Mouse (Mus musculus) urinary bladder, postnatal 4 days (tissue): Measurements from ENCODE around the gene Tnfrsf25.

ENCODE experiments used
- DNase-seq, 2 experiments: peaks; one replicate each; pipeline ENCODE4 v3.0.0; 2021 to 2022; ENCODE audit warnings: low spot score in 2 of 2

Gene Tnfrsf25

DNA sequence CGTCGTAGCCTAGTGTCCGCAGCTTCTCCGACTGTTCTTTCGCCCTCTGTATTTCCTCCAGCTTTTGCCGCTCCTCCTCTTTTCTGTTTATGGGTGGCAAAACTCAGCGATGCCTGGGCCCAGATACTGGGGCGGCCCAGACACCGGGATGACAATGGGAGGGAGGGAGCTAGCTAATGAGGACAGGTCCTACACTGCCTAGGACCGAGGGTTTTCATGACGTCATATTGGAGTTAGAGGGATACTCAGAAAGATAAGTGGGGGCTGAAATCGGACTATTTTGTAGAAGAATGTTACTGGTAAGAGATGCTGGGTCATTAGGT lies 5.4 kb downstream of the Tnfrsf25 start:
- no peak for DNase-seq

DNA sequence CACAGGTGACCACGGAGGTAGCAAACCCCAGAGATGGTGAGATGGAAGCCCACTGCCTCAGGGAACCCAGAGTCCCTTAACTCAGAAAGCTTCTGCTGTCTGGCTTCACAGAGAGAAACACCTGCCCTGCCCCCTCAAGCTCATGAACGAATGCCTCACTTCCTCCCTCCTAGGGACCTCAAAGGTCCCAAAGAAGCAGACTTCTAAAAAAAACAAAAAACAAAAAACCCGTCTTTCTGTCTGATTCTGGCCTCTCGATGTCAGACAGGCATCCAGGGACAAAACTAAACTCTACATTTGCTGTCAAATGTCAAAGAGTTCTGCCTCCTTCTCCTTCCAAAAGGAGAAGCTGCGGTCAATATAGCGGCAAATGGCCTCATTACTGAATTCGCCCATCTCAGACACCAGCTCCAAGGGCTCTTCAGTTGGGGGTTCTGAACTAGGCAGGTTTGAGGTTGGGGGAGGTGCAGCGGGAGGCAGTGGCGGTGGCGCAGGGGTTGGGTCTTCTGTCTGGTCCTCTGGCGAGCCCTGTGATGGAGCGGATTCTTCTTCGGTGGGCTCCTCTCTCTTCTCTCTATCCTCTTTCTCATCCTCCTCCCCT lies 8.7 kb downstream of the Tnfrsf25 start:
- DNase-seq = no peak

DNA sequence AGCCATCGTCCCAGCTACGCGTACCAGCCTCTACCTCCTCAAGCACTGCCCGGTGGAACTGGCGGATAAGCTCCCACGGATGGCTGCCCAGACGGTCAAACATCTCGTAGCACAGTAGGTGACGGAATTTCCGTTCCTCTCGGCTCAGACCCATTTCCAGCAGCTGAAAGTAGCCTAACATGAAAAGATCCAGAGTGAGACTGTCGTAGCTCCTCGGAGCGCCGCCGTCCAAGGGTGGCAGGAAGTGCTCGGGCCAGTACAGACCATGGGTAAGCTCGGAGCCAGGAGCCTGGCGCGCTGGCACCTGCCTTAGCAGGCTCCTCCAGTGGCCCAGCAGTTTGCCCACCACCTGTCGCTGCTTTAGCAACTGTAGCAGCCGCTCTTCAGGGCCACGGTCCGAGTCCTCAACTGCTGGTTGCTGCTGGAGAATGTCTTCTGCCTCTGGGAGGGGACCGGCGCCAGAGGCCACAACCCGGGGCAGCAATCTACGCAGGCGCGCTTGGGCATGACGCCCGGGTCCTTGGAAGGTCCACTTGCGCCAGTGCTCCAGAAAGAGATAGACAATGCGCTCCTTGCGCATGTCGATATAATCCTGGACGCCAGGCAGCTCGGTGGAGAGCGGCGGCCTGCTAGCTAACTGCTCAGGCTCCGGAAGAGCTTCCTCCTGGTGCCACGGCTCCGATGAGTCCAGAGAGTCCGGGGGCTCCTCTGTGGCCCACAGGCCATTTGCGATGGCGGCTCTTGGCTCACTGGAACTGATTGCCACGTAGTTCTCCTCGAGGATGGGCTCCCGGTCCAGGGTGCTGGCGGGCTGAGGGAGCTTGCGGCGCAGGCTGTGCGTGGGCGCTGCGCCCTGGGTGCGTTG lies 9.7 kb downstream of the Tnfrsf25 start:
- peak in 1 of 2 experiments; percentile 64 for DNase-seq

DNA sequence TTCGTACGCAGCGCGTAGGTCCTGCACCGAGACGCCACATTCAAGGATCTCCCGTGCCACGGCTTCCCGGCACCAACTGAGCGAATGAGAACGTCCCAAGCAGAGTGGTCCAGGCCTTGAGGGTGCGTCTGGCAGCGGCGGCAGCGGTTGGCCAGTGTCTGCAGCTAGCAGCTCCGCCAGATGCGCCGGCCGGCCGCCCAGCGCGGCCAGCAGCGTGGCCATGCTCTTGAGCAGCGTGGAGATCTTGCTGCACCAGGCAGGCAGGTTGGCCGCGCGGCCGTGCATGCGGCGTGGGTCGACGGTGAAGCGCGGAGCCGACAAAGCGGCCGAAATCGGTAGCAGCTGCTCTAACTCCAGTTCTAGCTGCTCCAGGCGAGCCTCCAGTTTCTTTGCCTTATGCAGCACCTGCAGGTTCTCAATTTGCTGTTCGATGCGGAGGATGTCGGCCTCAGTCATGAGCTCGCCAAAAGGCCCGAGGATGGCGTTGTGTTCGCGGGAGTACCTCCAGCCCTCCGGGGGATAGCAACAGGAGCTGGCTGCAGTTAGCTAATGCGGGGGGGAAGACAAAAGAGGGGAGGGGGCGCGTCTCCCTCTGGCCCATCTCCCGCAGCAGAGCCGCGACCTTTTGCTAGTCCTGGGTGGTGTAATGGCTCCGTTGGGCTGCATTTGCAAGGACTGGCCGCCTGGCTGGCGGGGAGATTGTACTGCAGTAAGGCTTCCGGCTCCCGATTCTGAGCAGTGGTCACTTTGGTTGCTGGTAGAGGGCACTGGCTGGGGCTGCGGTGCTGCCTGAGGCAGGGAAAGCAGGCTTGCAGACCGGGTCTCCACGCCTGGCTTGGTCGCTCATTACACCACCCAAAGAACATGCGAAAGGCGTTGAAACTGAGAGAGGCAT lies 10.5 kb downstream of the Tnfrsf25 start:
- DNase-seq = peak in 1 of 2 experiments; percentile 62

DNA sequence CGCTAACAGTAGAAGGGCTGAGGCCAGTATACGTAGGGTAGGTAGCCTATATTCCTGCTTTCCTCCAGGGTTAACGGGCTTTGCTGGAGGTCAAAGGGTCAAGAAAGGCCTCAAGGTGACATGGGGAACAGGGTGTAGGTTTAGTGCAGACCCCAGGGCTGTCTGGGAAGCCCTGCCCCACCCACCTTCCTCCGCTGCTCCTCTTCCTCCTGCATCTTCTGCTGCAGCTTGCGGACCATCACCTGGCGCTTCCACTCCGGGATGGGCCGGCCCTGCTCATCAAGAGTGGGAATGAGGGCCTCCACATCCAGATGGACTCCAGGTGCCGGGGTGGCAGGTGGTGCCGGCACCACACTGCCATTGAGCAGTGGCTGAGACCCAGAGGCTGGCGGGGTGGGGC lies 12.2 kb downstream of the Tnfrsf25 start:
- DNase-seq = peak in 1 of 2 experiments; percentile 58

DNA sequence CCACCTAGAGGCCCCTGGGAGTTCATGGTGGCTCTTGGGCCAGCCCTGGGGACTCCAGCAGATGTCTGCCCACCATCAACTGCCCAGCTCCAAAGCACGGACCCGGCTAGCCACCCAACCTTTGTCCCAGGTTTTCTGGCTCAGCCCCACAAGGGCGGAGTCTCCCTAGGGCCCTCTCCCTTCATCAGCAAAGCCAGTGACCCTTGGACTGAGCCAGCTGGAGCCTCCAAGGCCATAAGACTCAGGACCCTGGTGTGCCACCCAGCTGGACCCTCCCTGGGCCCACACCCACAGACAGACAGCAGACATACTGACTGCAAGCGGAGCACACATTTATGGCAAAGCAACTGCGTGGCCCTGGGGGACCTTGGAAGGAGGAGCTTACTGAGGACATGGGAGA lies 13.1 kb downstream of the Tnfrsf25 start:
- DNase-seq = peak in 1 of 2 experiments; percentile 54

GRCm38 (mm10) chr4:152129395-152129930 lies 13.7 kb downstream of the Tnfrsf25 start:
- peak in 1 of 2 experiments; percentile 56 for DNase-seq

GRCm38 (mm10) chr4:152130771-152131653 lies 15.3 kb downstream of the Tnfrsf25 start:
- peak; percentile 61 to 67 for DNase-seq

DNA sequence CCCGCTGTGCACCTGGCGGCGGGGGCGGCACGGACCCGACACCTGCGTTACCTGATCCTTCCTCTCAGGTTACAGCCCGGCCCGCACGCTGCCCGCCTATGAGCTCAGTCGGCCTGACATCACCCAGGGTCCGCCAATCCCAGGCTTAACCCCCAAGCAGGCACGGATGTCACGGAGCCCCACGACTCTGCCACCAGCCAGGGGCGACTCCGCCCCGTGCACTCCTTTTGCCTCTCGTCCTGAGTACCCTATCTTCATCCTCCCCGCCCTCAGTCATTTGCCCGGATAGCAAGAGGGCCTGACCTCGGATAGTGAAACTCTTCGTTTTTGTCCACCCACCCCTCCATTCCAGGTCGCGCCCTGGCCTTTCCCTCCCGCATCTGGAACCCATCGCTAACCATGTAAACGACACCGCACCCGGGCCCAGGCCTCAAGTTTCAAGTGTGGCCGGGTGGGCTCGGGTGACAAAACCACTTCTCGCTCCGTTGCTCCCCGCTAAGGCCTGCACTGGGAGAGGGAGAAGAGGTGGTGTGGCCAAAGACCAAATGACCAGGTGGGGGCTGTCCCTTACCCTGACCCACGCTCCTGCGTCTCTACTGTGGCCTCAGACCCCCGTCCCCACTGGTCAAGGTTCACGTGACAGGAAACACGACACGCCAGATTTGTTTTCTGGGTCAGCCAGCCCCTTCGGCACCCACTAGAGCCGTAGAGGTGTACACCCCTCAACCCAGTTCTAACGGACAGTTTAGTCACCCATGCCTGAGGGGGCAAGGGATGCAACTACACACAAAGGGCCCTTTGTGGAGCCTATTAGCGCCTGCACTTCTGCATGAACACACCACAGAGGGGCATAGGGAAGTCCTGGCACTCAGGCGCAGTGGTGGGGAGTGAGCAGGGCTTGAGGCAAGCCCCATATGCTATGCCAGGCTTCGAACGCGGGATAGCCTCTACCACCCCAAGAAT lies 16.4 kb downstream of the Tnfrsf25 start:
- peak in 1 of 2 experiments; percentile 57 for DNase-seq

- no peak for DNase-seq
Measured at GRCm38 (mm10) chr4:152132772-152133169, 17.0 kb downstream of the Tnfrsf25 start.

GRCm38 (mm10) chr4:152133213-152133612 lies 17.5 kb downstream of the Tnfrsf25 start:
- DNase-seq = no peak

DNA sequence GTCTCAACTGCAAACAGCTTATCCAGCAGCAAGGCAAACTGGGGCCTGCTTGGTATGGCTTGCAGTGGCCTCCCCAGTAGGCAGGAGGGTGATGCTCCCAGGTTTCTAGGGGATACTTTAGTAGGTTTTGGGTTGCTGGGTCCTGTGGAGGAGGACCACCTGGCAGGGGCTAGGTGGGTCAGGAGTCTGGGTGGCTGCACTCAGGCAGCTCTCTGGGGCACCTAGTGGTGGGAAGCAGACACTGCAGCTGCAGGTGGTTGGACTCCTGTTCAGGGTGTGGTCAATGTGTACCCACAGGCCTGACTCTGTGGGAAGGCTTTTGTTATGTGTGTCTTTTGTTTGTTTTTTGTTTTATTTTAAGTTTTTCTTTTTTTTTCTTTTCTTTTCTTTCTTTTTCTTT lies 18.8 kb downstream of the Tnfrsf25 start:
- peak in 1 of 2 experiments; percentile 73 for DNase-seq

DNA sequence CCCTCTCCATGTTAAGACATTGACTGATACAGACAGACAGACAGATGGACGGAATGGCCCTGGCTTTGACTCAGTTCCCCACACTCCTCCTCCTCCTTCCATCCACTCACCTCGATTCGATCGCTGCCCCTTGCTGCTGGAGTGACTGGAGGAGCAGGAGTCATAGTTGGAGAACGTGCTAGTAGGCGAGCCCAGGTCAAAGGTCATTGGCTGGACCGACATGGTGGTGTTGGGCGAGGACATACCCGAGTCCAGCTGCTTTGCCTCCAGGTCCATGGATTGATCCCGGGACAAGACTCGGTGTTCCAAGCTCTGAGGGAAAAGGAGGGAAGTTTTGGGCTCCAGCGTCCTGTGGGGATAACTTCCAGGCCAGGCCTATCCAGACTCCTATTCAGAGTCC lies 19.6 kb downstream of the Tnfrsf25 start:
- DNase-seq = peak in 1 of 2 experiments; percentile 60

- no peak for DNase-seq
Measured at GRCm38 (mm10) chr4:152136112-152136875, 20.6 kb downstream of the Tnfrsf25 start.

DNA sequence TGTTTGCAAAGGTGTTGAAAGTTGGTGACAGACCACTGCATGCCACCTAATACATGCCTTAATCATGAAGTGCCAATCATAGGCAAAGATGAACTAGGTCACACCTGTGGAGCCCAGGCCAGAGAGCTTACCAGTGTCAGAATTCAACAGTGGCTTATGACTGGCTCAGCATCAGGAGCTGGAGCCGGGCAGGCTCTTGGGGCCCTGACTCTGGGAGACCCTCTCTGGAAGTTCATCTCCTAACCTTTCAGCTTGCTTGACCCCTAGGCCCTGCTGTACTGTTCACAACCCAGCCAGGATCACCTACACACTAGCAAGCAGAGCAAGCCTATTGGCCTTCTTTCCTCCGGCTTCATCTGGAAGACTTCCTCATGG lies 21.1 kb downstream of the Tnfrsf25 start:
- no peak for DNase-seq

DNA sequence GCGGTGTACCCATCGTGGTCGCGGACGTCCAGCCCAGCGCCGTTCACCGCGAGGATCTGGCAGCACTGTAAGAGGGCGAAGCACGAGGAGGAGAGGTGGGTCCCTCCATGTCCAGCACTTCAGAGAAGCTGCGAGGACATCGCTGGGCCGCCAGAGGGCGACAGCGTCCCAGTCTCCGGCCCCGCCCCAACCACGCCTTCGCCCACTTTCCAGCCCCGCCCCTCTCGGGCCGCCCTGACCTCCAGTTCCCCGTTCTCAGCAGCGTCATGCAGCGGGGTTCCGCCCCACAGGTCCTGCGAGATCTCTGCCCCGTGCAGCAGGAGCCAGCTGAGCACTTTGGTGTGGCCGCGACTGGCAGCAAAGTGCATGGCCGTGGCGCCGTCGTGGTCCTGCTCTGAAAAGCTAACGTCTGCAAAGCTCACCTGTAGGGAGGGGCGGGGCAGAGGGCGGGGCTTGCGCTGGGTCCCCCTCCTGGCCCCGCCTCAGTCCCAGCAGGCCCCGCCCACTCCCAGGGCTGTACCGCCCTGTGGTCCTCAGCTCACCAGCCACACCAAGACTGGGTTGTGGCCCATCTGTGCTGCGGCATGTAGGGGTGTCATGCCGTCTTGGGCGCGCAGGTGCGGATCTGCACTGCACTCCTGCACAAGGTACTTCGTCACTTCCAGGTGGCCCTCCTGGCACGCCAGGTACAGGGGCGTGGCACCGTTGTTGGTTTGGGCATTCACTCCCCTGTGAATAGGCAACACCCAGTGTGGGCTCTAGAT lies 22.9 kb downstream of the Tnfrsf25 start:
- peak; percentile 87 to 92 for DNase-seq

- DNase-seq = peak in 1 of 2 experiments; percentile 61
Measured at GRCm38 (mm10) chr4:152140441-152140840, 24.7 kb downstream of the Tnfrsf25 start.

GRCm38 (mm10) chr4:152141521-152142135 lies 25.9 kb downstream of the Tnfrsf25 start:
- no peak for DNase-seq
